Mouse (Mus musculus) midbrain, embryonic 14.5 days (tissue): ENCODE measurements around the gene Rb1. TPM values are rescaled to one million over a fixed set of nuclear protein-coding genes. Genes with fewer than 3 reads are reported as not detected.

Source experiments
- ATAC-seq: fragments of 200-750 bp; cut with Nextera tagmentation; 2 replicates; pipeline ENCODE4 v1.8.0; 2017; ENCODE audit warnings: moderate number of reproducible peaks, moderate library complexity; ENCODE audit not compliant: low FRiP score, low TSS enrichment
- DNase-seq: peaks from one replicate; pipeline ENCODE4 v3.0.0-alpha.2; 2015
- H3K27ac ChIP-seq: fragments of 300-500 bp; sonication (generic); replicated peaks from 2 replicates; pipeline ENCODE4 v1.5.1; 2014; ENCODE audit warnings: mild to moderate bottlenecking, low read depth, low read length, moderate library complexity
- H3K27me3 ChIP-seq: fragments of 300-500 bp; sonication (generic); 2 replicates; pipeline ENCODE4 v1.6.1; 2014; ENCODE audit warnings: low read length, control low read depth, mixed read lengths; ENCODE audit not compliant: control insufficient read depth, insufficient read depth
- H3K36me3 ChIP-seq: fragments of 300-500 bp; sonication (generic); 2 replicates; pipeline ENCODE4 v1.6.1; 2014; ENCODE audit warnings: low read length, control low read depth; ENCODE audit not compliant: control insufficient read depth, insufficient read depth
- H3K4me1 ChIP-seq: fragments of 300-500 bp; sonication (generic); 2 replicates; pipeline ENCODE4 v1.6.1; 2014; ENCODE audit warnings: mild to moderate bottlenecking, antibody characterized with exemption, low read length, control low read depth; ENCODE audit not compliant: control insufficient read depth, insufficient read depth
- H3K4me2 ChIP-seq: fragments of 300-500 bp; sonication (generic); 2 replicates; pipeline ENCODE4 v1.6.1; 2014; ENCODE audit warnings: mild to moderate bottlenecking, low read length, moderate library complexity
- H3K4me3 ChIP-seq: fragments of 300-500 bp; sonication (generic); replicated peaks from 2 replicates; pipeline ENCODE4 v1.5.1; 2014; ENCODE audit warnings: low read depth, low read length
- H3K9ac ChIP-seq: fragments of 300-500 bp; sonication (generic); replicated peaks from 2 replicates; pipeline ENCODE4 v1.6.1; 2014; ENCODE audit warnings: mild to moderate bottlenecking, low read length, moderate library complexity
- H3K9me3 ChIP-seq: fragments of 300-500 bp; sonication (generic); 2 replicates; pipeline ENCODE4 v1.6.1; 2016; ENCODE audit warnings: low read length, control low read depth, mixed read lengths; ENCODE audit not compliant: control insufficient read depth
- WGBS: fragments of 180-500 bp; shearing (Covaris S2); extraction: QIAGEN DNeasy Blood & Tissue Kit; methylation state at CpG from one replicate; pipeline ENCODE4 v1.1.7; 2014; 5-methylcytosine and 5-hydroxymethylcytosine counted together
- polyA plus RNA-seq: library from polyadenylated mRNA; unstranded; fragments of >200 nt; fragmentation: Nextera tagmentation; extraction: Ambion mirVana; gene quantifications from 2 replicates; pipeline ENCODE4 v1.2.1, GENCODE M21; 2014

Gene Rb1
- polyA plus RNA-seq, 1 experiment from 2014 or later: 36.4 TPM

GRCm38 (mm10) chr14:73345614-73346013, 20.0 kb upstream of the Rb1 start:
- Histone ChIP-seq H3K27me3 (no peaks in the 10 kb centered on the region), H3K36me3 (no peaks in the 10 kb centered on the region), H3K4me1 (no peaks in the 10 kb centered on the region), H3K9me3 (no peaks in the 10 kb centered on the region), H3K9ac (no peak overlapping the region), H3K4me2 (no peak overlapping the region), H3K27ac (no peak overlapping the region), H3K4me3 (no peak overlapping the region)
- ATAC-seq (no peak), DNase-seq (no peak)
- 93% methylated on average over 4 of the region's 4 CpGs for WGBS

DNA sequence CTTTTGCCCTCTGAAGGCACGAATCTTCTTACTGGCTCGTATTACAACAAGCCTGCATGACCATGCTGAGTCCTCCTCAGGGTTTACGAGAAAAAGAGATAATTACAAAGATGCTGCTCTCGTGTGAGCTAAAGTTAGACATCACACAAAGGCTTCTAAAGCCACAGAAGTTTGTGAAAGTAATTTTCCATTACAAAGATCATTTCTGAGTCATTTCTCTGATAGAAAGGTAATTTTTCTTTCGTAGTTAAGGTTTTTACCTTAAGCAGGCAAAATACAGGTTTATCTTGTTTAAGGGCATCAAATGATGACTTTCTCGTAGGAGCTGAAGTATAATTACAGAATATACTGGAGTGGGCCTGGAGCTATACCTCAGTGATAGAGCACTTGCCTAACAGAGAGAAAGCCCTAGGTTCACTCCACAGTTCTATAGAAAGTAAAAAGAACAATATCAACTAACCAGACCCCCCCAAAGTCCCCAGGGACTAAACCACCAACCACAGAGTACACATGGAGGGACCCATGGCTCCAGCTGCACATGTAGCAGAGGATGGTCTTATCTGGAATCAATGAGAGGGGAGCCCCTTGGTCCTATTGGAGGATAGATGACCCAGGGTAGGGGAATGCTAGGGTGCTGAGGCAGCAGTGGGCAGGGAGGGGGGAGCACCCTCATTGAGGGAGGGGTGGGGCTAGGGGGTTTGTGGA, 14.6 kb upstream of the Rb1 start:
- H3K4me3 ChIP-seq: no peak overlapping the region
- WGBS: 73% methylated on average over 6 of the region's 6 CpGs
- no peaks in the 10 kb centered on the region for H3K9me3 ChIP-seq
- ATAC-seq (no peak), DNase-seq (no peak)
- no peak overlapping the region for H3K4me2 ChIP-seq
- H3K36me3 ChIP-seq: no peaks in the 10 kb centered on the region
- H3K4me1 ChIP-seq: no peaks in the 10 kb centered on the region
- H3K9ac ChIP-seq: no peak overlapping the region
- no peaks in the 10 kb centered on the region for H3K27me3 ChIP-seq
- H3K27ac ChIP-seq: no peak overlapping the region

DNA sequence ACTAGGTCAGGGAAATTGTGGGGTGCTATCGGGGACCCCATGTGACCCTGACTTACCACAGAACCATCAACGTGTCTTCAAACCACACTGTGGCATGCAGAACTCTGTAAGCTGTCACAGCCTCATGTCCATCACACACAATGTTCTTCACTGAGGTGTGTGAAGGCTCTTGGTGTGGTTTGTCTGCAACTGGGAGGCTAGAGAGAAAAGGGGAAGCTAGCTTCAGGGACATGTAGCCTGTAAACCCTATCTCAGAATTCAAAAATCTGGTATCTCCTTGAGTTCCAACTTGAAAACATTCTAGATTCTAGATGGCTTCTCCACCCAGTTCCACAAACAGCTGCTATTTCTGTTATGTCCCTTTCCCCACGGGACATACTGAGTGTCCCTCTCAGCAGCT, 14.0 kb upstream of the Rb1 start:
- H3K9me3 ChIP-seq: no peaks in the 10 kb centered on the region
- H3K36me3 ChIP-seq: no peaks in the 10 kb centered on the region
- no peaks in the 10 kb centered on the region for H3K27me3 ChIP-seq
- H3K4me1 ChIP-seq: no peaks in the 10 kb centered on the region
- no peak overlapping the region for H3K27ac ChIP-seq
- 85% methylated on average over 3 of the region's 3 CpGs for WGBS
- no peak overlapping the region for H3K4me2 ChIP-seq
- ATAC-seq (no peak), DNase-seq (no peak)
- H3K9ac ChIP-seq: no peak overlapping the region
- H3K4me3 ChIP-seq: no peak overlapping the region

DNA sequence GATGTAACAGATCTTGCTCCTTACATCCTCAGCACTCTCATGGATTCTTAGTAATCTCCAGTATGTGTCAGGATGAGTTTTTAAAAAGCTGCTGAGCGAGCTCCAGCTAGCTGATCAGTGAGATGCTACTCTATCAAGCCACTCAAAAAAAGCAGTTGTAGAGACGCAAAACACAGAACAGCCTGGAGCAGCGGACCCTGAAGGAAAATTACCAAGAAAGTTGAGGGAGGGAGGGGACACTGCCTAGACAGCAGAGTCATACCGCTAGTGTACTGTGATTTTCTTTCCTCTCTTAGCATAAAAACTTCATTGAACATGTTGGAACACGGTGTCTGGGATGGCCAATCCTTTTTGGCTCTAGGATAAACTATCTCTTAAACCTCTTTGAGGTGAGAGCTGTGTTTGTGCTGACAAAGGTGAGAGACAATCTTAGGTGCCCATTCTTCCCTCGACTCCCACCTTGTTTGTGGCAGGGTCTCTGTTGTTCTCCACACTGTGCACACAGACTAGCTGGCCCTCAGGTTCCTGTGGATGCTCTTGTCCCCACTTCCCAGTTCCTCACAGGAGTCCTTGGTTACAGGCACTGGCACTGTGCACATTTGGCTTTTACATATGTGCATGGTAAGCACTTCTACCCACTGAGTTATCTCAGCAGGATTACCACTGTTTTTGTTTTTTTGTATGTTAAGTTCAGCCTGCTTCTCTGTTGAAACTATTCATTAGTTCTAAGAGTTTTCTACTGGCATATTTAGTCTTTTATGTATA, 10.9 kb upstream of the Rb1 start:
- ATAC-seq: no peak
- Histone ChIP-seq H3K27ac (no peak overlapping the region), H3K4me1 (no peaks in the 10 kb centered on the region), H3K9ac (no peak overlapping the region), H3K9me3 (no peaks in the 10 kb centered on the region), H3K27me3 (no peaks in the 10 kb centered on the region), H3K4me2 (no peak overlapping the region), H3K36me3 (no peaks in the 10 kb centered on the region), H3K4me3 (no peak overlapping the region)
- 80% methylated on average over 6 of the region's 6 CpGs for WGBS
- DNase-seq: no peak

GRCm38 (mm10) chr14:73334926-73335805, 9.5 kb upstream of the Rb1 start:
- H3K9me3 ChIP-seq: no peaks in the 10 kb centered on the region
- no peaks in the 10 kb centered on the region for H3K36me3 ChIP-seq
- H3K27me3 ChIP-seq: no peaks in the 10 kb centered on the region
- no peak overlapping the region for H3K4me3 ChIP-seq
- WGBS: 49% methylated on average over 22 of the region's 22 CpGs
- H3K9ac ChIP-seq: 0 out of 2 replicates have a peak overlapping the region, but pooled peaks have one; percentile 24
- peak overlapping the region; percentile 28 for H3K4me2 ChIP-seq
- H3K27ac ChIP-seq: no peak overlapping the region
- ATAC-seq (no peak), DNase-seq (peak; percentile 13)
- no peaks in the 10 kb centered on the region for H3K4me1 ChIP-seq

- Histone ChIP-seq H3K27ac (no peak overlapping the region), H3K27me3 (no peaks in the 10 kb centered on the region), H3K4me1 (no peaks in the 10 kb centered on the region), H3K4me2 (no peak overlapping the region), H3K4me3 (no peak overlapping the region), H3K36me3 (no peaks in the 10 kb centered on the region), H3K9me3 (no peaks in the 10 kb centered on the region), H3K9ac (no peak overlapping the region)
- WGBS: 93% methylated on average over 3 of the region's 3 CpGs
- no peak for ATAC-seq
- DNase-seq: no peak
Measured at GRCm38 (mm10) chr14:73333880-73334279, 8.3 kb upstream of the Rb1 start.

DNA sequence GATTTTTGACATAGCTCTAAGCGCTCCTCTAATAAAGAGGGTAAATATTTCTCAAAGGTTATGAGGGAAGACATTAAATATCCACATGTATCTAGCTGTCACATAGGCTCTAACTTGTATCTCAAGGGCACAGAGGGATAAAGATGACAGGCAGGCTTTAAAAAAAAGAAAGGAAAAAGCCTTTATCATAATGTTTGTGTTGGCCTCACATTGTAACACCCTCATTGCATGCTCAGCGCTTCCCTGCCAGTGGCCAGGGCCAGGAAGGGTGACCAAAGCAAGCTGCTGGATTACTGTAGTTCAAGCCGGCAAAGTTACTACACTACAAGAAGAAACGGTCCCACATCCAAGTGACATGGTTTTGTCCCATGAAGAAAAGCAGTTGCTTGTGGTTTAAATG, 5.8 kb upstream of the Rb1 start:
- no peak overlapping the region for H3K4me2 ChIP-seq
- DNase-seq (no peak), ATAC-seq (no peak)
- no peaks in the 10 kb centered on the region for H3K9me3 ChIP-seq
- H3K36me3 ChIP-seq: no peaks in the 10 kb centered on the region
- no peaks in the 10 kb centered on the region for H3K27me3 ChIP-seq
- no peak overlapping the region for H3K27ac ChIP-seq
- no peak overlapping the region for H3K4me3 ChIP-seq
- H3K4me1 ChIP-seq: peaks cover 5% of the 10 kb centered on the region; the same call in 1 of the 2 replicates
- 88% methylated on average over 4 of the region's 4 CpGs for WGBS
- no peak overlapping the region for H3K9ac ChIP-seq

DNA sequence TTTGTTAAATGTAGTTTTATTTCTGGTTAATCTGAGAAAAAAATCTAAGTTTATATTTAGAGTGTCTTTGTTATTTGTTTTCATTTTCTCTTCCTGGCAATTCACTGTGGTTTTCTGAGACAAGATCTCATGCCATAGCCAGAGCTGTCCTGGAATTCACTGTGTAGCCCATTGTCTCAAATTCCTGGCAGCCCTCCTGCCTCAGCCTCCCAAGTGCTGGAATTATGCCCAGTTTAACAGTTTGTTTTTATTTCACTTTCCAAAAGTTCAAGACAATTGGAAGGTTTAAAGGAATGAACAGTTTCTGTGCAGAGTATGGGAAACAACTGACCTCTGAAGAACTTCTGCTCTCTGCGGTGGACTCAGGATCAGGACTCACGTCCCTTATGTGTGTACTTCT, 4.2 kb upstream of the Rb1 start:
- no peak overlapping the region for H3K9ac ChIP-seq
- H3K27ac ChIP-seq: no peak overlapping the region
- H3K36me3 ChIP-seq: no peaks in the 10 kb centered on the region
- no peaks in the 10 kb centered on the region for H3K27me3 ChIP-seq
- no peak overlapping the region for H3K4me3 ChIP-seq
- H3K4me1 ChIP-seq: peaks cover 5% of the 10 kb centered on the region; the same call in 1 of the 2 replicates
- no peaks in the 10 kb centered on the region for H3K9me3 ChIP-seq
- ATAC-seq (no peak), DNase-seq (no peak)
- H3K4me2 ChIP-seq: no peak overlapping the region
- 98% methylated on average over 2 of the region's 2 CpGs for WGBS
